Mouse (Mus musculus): ENCODE results near the gene Klhdc8b. TPM values are rescaled to one million over a fixed set of nuclear protein-coding genes. Genes with fewer than 3 reads are reported as not detected.

The Klhdc8b gene
- total RNA-seq, 2 experiments from 2014 or later: 32.7 to 37.9 TPM

DNA sequence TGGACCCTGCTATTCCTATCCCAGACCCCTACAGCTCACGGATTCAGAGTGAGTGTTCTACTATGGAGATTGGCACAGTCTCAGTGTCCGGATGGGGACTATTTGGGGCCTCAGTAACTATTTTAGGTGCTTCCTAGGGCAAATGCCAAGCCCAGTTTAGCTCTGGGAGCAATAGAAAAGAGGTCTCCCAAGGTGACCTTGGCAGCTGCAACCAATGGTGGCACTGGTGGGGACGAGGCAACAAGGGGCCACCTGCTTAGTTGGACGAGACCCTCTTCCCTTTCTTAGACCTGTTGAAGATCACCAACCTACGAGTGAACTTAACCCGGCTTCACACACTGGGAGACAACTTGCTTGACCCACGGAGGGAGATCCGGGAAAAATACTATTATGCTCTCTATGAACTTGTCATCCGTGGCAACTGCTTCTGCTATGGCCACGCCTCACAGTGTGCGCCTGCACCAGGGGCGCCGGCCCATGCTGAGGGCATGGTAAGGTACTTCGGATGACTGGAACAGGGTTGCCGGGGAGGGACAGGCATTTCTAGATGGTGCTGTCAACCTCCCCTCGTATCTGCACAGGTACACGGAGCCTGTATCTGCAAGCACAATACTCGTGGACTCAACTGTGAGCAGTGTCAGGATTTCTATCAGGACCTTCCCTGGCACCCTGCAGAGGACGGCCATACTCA is 20.3 kb upstream of the Klhdc8b start:
- no peak for DNase-seq
- intact Hi-C loops (cut with DNase I): no loop called here

DNA sequence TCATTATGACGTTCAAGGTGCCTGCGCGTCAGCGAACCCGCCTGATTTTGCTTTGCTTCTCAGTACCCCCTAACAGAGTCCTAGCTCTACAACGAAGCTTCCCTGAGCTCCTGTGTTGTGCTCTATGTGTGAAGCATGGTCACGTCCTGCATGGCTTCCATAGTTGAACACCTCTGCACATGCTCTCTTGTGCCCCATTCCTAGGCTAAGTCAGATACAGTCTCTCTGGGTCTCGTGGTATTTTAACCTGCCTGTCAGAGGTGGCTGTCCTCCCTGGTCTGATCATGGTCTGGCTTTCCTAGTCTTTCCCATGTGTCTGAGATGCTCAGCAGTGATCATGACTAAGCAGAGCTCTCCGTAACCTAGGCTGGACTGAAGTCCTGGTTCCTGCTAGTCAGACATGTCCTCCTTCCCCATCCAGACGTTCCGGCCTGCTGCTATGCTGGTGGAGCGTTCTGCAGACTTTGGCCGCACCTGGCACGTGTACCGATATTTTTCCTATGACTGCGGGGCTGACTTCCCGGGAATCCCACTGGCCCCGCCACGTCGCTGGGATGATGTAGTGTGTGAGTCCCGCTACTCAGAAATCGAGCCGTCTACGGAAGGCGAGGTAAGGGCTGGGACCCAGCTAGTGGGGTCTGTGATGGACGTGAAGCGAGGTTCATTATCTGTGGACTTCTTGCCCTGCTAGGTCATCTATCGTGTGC is 19.6 kb upstream of the Klhdc8b start:
- DNase-seq: no peak
- intact Hi-C loops (cut with DNase I): no loop called here

DNA sequence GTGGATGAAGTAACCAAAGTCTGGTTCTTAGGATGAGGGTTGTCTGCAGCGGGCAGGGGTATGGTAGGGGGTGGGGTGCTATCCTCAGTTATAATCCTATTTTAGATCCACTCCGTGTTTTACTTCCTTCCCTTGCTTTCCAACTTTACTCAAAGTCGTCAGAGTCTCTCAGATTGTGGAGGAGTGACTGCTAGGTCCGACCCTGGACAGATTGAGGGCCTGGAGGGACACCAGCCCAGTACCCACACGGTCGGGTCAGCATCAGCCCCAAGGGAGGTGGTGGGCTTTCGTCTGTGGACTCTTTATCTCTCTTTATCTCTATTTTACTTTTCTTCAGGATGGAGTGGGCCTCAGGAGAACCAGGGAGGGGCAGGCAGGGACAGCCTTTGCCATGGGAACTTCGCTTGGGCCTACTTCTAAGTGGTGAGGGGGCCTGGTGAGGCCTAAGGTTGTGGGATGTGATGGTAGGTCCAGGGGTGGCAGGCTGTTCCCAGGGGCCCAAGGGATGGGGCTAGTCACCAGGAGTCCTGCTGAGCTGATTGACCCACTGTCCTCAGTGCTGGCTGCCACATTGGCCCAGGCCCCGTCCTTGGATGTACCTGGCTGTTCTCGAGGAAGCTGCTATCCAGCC is 18.5 kb upstream of the Klhdc8b start, which contains the start of gene Lamb2:
TSS of gene Lamb2 (plus strand) at position 16 of the 631 bp plus-strand sequence.
- no peak for DNase-seq
- intact Hi-C loops (cut with DNase I): no loop called here

DNA sequence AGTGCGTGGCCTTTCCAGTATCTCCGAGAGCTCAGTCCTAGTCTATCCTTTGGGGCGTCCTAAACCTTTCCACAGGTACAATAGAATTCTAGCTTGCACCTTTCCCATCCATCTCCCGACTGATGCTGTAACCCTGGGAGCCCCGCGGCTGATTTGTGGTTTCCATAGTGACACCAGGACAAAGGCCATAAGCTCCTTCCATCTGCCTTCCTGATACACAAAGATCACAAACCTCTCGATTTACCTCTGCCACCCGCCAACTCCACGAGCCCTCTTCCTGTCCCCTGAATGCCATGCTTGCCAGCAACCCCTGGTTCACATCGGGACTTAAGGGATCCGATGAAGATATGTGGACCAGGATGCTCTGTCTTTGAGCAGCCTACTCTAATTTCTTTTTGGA is 17.9 kb upstream of the Klhdc8b start:
- intact Hi-C loops (cut with DNase I): no loop called here
- DNase-seq: no peak

DNA sequence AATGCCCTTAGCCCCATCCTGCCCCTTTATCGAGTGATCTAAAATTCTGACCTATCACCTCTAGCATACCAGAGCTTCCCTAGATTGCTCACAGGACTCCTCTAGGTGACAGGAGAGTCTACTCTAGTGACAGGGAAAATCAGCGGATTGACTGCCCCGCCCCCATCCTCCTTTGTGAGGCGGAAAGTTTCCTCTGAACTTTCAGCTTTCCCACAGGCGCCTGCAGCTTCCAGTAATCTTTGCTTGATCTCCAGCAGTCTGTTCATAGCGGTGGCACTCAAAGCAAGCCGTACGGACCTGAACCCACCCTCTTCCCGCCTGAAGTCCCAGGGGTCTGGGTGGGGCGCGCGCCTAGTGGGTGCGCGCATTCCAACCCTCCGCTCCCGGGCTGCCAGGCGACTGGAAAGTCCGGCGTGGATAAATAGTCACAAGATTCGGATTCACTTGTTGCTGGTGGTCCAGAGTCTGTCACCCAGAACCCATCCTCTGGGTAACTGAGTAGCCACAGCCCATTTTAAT is 17.3 kb upstream of the Klhdc8b start:
- DNase-seq: peak; percentile 60
- intact Hi-C loops (cut with DNase I): no loop called here

DNA sequence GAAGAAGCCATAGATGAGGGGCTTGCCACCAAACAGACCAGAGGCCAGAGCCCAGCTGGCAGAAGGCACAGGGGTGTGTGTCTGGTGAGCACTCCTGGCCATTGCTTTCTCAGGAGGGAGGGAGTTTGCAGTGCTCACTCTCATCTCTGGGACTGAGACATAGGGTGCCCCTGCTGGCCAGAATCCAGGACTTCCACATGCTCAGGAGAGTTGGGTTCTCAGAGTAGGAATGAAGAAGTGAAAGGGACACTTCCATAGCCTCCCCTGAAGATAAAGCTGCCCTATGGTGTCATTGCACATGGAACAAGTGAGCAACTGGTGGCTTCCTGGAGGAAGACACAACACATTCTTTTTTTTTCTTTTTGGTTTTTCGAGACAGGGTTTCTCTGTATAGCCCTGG is 13.1 kb upstream of the Klhdc8b start:
- intact Hi-C loops (cut with DNase I): no loop called here
- DNase-seq: no peak

DNA sequence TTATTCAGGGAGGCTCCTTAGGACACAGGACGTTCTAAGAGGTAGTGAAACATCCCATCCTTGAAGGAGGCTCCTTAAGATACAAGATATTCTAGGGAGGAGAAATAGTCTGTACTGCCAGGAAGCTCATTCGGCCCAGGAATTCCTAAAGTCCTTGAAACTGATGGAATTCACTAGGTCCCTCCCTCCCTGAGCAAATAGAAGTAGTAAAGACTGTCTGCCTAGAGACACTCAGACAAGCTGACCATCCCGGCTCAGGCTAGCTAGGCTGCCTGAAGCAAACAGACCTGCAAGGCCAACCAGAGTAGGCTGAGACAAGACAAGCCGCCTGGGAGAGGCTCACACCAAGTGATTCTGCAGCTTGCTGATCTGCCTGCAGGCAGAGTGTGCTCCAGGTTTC is 8.5 kb upstream of the Klhdc8b start:
- intact Hi-C loops (cut with DNase I): no loop called here
- no peak for DNase-seq

DNA sequence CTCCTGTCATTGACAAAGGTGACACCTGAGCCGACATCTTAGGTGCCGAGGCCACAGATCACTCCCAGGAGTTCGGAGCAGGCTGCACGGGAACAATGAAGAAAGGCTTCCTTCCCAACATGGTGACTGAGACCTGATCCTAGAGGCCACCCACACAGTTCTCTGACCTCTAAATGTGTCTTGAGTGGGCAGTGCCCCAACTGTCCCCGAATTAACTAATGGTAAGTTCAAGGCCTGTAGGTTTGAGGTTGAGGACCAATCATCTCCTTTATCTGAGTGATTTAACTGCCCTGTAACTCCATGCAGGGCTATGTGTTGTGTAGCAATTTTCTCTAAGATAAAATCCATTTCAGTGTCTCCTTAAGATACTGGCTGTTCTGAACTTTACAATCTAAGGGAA is 8.0 kb upstream of the Klhdc8b start:
- DNase-seq: no peak
- intact Hi-C loops (cut with DNase I): no loop called here

DNA sequence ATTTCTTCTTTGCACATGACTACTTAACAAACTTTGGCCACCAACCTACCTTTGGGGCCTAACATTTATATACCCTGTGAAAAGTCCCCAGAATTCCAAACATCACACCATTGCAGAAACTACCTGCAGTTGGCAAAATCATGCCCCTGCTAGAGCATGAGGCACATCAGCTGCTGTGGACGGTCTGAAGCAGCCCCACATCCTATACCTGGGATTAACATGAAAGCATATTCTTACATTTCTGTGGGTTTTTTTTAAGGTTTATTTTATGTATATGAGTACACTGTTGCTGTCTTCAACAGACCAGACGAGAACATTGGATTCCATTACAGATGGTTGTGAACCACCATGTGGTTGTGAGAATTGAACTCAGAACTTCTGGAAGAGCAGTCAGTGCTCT is 4.8 kb upstream of the Klhdc8b start:
- DNase-seq: no peak
- intact Hi-C loops (cut with DNase I): no loop called here

DNA sequence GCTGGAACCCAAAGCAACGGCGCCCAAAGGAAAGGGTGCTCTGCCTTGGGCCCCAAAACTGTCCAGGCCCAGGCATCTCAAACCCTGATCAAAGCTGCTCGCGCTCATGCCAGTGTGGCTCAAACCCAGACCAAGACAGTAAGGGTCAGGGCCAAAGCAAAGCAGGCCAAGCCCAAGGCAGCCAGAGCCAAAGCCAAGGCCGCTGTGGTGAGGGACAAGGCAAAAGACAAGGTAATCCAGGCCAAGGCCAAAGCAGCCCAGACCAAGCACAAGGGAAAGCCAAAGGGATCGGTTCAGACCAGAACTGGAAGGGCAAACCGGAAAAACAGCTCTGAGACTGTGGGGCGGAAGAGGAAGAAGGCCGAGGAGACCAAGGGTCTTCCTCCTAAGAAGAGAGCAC is 2.3 kb upstream of the Klhdc8b start:
- intact Hi-C loops (cut with DNase I): no loop called here
- DNase-seq: no peak

DNA sequence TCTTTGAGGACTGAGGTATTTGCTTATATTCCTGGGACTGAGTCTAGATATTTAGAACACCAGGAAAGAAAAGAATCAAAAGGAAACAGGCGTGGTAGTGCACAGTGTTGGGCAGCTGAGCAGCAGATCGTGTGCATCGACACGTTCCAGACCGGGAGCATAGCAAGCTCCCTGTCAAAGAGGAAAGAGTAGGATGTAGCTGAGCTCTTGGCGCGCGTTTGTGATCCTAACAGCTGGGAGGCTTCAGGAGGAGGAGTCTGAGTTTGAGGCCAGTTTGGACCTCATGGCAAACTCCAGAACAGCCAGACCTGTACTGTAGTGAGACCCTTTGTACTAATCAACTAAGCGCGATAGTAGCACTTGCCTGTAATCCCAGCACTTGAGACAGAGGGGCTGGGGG is 811 bp upstream of the Klhdc8b start:
- no peak for DNase-seq
- intact Hi-C loops (cut with DNase I): no loop called here

DNA sequence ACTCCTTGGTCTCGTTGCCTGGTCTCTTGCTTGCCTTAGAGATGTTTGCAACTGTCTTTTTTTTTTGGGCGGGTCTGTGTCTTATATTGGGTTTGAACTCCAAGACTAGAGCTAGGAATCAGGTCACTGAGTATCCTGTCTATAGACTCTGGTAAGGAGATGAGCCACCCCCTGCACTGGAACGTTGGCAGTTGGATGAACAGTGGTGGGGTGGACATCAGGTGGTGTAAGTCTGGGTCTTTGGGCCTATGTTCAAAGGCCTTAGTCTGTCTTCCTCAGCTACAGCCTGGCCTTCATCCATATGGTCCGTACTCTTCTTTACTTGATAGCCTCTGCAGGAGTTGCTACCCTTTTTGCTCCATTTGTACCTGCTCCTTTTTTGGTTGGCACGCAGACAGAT is 294 bp upstream of the Klhdc8b start:
- DNase-seq: no peak
- intact Hi-C loops (cut with DNase I): no loop called here

DNA sequence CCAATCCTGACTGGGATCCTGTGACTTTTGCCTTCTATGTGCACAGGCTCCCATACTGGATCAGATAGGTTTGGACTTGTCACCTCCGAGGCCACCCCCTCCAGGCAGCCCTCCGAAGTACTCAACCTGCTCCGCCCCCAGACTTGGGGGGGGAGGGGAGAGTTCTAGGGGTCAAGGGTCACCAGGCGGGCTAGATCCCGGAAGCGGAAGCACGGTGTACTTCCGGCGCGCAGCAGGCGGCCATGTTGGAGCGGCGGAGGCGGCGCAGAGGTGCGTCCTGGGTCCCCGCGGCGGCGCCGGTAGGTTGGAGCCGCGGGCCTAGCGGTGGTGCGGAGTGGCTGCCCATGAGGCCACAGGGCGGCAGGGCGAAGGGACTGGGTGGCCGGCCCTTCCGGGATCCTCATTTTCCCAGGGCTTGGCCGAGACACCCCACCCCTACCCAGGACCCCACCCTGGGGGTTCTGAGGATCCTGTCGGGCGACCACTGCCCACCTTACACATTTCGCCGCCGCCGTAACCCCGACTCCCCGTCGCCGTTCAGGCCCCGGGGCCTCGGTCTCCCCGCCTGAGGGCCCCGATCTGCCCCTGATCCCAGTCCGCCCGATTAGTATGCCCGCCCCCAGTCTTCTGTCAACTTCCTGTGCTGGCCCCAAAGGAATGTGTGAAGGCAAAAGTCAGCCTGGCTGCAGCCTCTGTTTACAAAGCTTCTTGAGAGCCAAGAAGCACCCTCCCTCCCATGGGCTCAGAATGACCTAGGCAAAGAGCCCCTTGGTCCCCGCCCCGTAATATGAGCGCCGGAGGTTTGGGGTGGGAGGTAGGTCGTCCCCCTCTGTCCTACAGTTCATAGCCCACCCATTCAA is 832 bp downstream of the Klhdc8b start, which contains the start of gene Ccdc71:
TSS of gene Ccdc71 (plus strand) at position 209 of the 860 bp plus-strand sequence.
- intact Hi-C loops (cut with DNase I): no loop called here
- DNase-seq: peak; percentile 91

DNA sequence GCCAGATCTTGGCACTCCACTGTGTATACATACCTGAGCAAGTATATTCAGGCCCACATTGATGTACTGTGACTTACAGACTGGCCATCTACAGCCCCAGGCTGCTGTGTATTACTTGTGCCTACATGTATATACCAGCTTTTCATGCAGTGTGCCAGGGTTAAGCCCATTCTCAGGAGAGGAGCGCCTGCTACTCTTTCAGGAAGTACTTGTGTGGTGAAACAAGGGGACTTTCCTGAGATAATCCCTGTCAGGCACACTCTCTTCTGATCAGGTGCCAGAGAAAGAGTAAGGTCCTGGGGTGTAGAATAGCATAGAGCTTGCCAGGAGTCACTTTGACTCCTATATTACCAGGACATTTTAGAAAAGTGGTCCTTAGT is 1.5 kb downstream of the Klhdc8b start:
- DNase-seq: no peak
- intact Hi-C loops (cut with DNase I): no loop called here

DNA sequence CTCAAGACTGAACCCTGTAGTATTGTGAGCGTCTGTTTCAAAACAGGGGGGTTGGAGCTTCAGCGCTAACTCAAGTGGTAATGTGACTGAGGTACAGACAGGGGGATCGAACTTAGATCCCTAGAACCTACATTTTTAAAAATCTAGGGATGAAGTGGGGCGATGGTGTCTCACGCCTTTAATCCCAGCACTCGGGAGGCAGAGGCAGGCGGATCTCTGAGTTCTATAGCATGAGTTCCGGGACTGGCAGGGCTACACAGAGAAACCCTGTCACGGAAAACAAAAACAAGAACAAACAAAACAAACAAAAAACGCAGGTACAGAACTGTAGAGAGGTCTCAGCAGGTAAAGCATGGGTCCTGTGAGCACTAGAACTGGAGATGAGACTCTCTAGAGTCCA is 4.4 kb downstream of the Klhdc8b start:
- intact Hi-C loops (cut with DNase I): no loop called here
- no peak for DNase-seq

DNA sequence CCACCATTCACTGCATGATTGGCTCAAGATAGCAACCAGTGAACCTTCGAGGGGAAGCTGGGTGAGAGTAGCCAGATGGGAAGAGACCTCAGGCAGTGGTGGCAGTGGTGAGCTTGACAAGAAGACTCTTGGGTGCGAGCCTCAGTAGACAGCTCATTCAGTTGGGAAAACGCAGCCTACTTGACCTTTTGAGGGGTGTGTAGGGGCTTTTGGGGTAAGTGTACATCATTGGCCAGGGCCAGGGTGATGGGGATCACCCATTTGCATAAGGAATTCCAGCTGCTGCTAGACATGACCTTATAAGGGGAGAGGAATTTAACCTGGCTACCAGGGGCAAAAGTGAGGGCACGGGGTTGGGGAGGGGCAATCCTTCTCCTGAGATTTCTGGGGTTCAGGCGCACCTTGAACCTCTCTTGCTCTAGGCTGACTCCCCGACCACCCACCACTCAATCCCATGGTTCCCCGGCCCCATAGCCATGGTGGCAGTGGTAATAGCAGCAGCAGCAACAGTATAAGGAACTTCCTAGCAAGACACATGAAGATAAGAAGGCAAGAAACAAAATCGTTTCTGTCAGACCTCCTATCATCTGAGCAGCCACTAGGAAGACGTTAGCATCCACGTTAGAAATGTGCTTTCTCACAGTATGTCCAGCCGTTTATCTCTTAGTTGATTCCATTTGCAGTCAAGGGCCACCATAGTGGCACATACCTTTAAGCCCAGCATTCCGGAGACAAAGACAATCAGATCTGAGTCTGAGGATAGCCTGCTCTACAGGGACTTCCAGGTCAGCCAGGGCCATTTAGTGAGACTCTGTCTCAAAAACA is 5.4 kb downstream of the Klhdc8b start:
- intact Hi-C loops (cut with DNase I): no loop called here
- no peak for DNase-seq

DNA sequence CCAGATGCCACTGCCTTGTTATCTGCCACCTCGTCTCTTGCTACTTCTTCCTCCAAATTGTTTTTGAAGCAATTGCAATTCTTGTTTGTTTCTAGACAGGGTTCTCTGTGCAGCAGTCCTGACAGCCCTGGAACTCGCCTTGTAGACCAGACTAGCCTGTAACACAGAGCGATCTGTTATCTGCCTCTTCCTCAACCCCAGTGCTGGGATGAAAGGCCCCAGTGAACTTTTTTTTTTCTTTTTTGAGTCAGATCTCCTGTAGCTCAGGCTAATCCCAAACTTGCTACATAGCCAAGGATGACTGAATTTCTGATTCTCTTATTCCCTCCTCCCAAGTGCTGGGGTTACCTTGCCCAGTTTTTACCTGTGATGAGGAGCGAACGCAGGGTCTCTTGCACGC is 7.0 kb downstream of the Klhdc8b start:
- intact Hi-C loops (cut with DNase I): loop anchor here (5.0 kb wide), 1 partner anchor 52 kb away; no protein-coding TSS in a partner anchor
- DNase-seq: no peak

DNA sequence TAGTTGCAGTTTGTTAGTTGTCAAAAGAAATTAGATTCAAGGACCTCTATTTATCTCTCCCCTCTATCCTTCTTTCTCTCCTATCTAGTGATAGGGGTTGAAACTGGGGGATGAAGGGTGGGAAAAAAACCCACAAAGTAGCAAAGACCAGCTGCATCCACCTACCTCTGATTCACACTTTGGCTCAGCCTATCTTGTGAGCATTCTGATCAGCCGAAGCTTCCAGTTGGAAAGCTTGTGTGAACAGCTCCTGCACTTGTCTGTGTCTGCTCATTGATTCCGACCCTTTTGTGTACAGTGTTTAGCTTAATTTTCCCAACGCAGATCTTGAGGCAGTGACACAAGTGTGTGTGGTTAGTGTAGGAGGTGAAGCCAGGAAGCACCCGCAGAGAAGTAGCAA is 7.9 kb downstream of the Klhdc8b start:
- intact Hi-C loops (cut with DNase I): loop anchor here (5.0 kb wide), 1 partner anchor 51 kb away; no protein-coding TSS in a partner anchor
- DNase-seq: no peak

DNA sequence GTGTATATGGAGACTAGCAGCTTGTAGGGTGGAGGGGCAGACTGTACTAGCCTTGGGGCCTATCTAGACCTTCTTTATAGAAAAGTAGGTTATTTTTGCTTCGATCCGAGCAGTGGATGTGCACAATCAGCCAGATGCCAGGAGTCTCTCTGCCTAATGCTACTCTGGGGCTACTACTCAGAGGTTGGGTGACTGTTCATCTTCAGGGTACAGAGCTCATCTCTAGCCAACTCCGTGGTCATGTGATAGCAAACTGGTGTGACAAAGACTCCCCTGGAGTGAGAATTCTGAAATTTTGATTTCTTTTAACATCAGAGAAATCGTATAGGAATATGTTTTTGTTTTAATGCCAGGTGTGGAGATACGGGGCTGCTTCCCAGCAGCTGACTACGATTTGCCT is 8.5 kb downstream of the Klhdc8b start:
- intact Hi-C loops (cut with DNase I): loop anchor here (5.0 kb wide), 1 partner anchor 51 kb away; no protein-coding TSS in a partner anchor
- no peak for DNase-seq

Data from left cerebral cortex, postnatal 4 days (tissue).